Mouse (Mus musculus): Measurements from ENCODE around the gene Tulp4. TPM values are rescaled to one million over a fixed set of nuclear protein-coding genes. Genes with fewer than 3 reads are reported as not detected.

Gene Tulp4
- total RNA-seq, 2 experiments from 2014 or later: 66.8 to 82.4 TPM

GRCm38 (mm10) chr17:6123776-6124175, 17.5 kb downstream of the Tulp4 start:
- no peak for DNase-seq

GRCm38 (mm10) chr17:6125441-6125840, 19.2 kb downstream of the Tulp4 start:
- DNase-seq: no peak

- DNase-seq: no peak
Measured at GRCm38 (mm10) chr17:6128039-6128438, 21.8 kb downstream of the Tulp4 start.

GRCm38 (mm10) chr17:6129361-6129760, 23.1 kb downstream of the Tulp4 start:
- DNase-seq: no peak

- DNase-seq: no peak
Measured at GRCm38 (mm10) chr17:6131083-6131482, 24.8 kb downstream of the Tulp4 start.

DNA sequence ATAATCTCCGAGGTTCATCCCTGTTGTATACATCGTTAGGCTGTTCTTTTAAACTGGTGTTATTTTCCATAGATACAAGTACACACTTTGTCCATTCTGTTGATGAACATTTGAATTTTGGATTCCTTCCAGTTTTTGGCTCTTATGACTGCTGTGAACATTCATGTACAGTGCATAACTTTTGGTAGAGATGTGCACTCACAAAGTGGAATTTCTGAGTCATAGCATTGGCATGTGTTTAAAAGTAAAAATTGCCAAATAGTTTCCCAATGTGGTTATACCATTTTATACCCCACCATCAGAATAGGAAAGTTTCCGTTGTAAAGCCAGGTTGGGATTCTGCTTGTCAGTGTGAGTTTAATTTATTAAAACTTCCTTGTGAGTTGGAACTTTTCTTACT, 34.6 kb downstream of the Tulp4 start:
- no peak for DNase-seq

GRCm38 (mm10) chr17:6141344-6141743, 35.1 kb downstream of the Tulp4 start:
- DNase-seq: no peak

GRCm38 (mm10) chr17:6145244-6145643, 39.0 kb downstream of the Tulp4 start:
- DNase-seq: no peak

- DNase-seq: no peak
Measured at GRCm38 (mm10) chr17:6152941-6153340, 46.7 kb downstream of the Tulp4 start.

GRCm38 (mm10) chr17:6153581-6153980, 47.3 kb downstream of the Tulp4 start:
- DNase-seq: no peak

DNA sequence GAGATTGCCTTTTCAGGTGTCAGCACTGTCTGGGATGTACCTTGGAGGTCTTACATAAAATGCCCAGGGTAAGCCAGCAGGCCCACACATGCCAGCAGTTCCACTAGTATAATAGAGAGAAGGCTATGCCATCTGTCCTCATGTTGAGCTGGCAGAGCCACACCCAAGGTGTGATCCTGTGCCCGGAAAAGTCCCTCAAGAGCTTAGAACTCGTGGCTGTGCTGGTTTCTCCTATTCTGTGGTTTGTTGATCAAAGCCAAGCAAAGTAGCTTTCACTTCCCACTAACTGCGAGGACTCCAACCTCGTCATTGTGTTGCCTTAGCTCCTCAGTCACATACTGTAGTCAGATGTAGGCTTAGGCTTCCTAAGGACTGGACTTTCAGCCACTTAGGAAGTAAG, 48.1 kb downstream of the Tulp4 start:
- no peak for DNase-seq

DNA sequence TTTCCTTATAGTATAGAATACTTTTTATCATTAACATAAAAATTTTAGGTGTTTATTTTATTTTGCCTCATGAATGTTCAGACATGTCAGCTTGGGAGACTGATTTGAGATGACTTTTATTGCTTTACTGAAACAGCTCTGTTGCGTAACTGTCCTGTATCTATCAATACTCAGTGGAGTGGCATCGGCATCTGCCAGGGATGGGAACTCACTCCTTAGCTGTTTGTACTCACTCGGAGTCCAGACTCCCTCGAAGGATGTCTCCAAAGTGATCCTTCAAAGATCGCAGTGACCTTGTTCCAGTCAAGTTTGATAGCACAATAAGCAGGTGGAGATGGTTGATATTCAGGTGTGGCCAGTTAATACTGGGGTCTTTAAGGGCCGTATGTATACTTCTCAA, 54.3 kb downstream of the Tulp4 start:
- no peak for DNase-seq

- no peak for DNase-seq
Measured at GRCm38 (mm10) chr17:6161916-6162315, 55.7 kb downstream of the Tulp4 start.

DNA sequence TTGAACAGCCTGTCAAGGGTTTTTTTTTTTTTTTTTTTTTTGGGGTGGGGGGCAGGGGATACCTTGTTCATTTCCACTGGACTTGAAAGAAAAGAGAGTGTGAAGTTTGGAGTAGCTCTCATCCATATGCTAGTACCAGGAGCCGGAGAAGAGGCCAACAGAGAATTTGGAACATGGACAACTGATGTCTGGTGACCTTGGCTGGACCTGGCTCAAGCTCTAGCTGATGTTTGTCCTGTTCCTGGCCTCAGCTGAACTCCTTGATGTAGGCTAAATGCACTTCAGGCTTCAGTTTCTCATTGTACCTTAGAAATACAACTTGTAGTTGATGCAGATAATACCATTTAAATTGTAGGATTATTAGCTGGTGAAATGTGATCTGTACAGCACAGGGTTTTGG, 56.5 kb downstream of the Tulp4 start:
- peak; percentile 45 for DNase-seq

- DNase-seq: no peak
Measured at GRCm38 (mm10) chr17:6164911-6165310, 58.7 kb downstream of the Tulp4 start.

DNA sequence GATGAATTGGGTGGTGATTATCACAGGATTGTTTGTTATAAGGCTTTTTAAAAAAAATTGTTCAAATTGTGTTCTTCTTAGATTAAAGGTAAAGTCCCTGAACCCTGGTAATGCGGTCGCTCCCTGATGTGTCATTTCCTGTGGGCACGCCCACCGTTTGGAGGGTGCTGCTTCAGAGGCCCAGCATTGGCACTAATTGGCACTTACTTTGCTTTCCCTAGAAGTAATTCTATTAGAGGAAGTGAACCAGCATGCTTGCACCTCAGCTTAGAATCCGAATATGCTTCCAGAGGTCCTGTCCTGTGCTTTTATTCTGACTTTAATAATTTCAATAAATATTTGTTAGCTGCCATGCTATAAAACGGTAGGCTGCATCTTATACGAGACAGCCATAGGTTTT, 66.2 kb downstream of the Tulp4 start:
- no peak for DNase-seq

- peak; percentile 58 for DNase-seq
Measured at GRCm38 (mm10) chr17:6172926-6173690, 66.9 kb downstream of the Tulp4 start.

- no peak for DNase-seq
Measured at GRCm38 (mm10) chr17:6174574-6174973, 68.3 kb downstream of the Tulp4 start.

DNA sequence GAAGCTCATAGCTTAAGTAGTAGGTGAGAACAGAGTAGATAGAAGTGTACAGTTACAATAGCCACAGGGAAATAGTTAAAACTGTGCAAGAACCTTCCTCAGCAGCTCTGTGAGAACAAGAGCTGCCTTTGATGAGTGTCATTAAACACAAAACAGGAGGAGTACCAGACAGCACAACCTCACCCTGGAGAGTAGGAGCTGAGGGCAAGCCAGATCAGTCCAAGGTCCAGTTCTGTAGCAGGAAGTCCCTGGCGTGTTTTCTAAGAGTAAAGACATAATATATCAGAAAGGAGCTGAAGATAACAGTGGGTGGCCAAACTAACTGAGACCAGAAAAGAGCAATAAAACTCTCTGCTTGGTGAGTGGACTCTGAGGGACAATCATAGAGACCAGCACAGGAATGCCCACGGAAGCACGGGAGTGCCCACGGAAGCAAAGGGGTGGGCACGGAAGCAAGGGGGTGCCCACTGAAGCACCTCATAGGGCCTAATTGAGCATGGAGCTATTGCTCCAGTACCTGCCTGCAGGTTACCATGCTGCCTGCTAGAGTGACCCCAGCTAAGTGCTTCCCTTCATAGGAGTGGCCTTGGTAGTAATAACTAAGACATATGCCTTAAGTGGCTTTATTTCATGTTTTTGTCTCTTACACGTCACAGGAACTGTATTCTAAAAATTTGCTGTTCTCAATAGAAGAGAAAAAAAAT, 72.5 kb downstream of the Tulp4 start:
- DNase-seq: no peak

DNA sequence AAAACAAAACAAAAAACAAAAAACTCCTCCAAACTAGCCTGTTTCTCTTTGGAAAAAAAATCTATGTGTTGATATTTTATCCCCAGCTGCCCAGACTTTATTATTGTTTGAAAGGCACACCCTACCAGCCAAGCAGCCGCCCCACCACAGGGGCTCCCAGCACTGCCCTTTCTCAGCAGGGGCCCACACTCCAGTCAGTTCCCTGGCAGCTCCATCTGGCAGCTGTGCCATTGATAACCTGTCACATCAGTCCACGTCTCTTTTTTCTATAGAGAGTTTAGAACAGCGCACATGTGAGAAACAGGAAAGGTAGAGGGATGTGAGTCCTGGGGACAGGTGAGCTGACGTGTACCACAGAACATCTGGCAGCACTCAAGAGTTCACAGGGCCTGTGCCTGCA, 73.2 kb downstream of the Tulp4 start:
- DNase-seq: no peak

GRCm38 (mm10) chr17:6180421-6180820, 74.2 kb downstream of the Tulp4 start:
- DNase-seq: peak; percentile 49

DNA sequence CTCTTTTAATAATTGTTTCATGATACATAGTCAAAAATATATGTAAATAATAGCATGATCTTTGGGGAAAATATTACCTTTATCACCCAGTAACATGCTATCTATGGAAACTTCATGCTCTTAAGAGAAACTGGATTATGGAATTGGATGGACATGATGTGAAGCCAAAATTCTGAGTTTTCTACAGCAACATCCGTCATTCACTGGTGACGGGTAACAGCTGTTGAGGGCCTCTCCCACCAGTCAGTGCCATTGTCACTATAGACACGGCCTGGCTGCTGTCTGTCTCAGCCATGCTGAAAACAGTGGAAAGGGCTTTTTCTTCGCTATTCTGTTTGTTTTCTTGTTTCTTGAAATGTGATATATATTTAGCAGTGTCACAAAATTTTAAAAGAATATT, 76.5 kb downstream of the Tulp4 start:
- DNase-seq: no peak

GRCm38 (mm10) chr17:6186651-6187050, 80.4 kb downstream of the Tulp4 start:
- DNase-seq: no peak

- no peak for DNase-seq
Measured at GRCm38 (mm10) chr17:6187183-6187582, 80.9 kb downstream of the Tulp4 start.
